ENCODE assay signal across 9 mouse cellular contexts in genomic region chr2:93142616-93143015, GRCm38 (mm10). TPM values are rescaled to one million over a fixed set of nuclear protein-coding genes. Genes with fewer than 3 reads are reported as not detected.
DNase-seq lines count a peak whose midpoint lies in the region; ATAC-seq lines count a peak whose summit lies in the region.
"Had no signal": no experiment of that assay in that cellular context is flagged by ENCODE, and none has a peak within 500 bp of the region (broad histone marks: within the 10 kb centered on the region; RNA-seq: fewer than 3 reads in every experiment).

No protein-coding gene starts in this region.

- no peaks in the 10 kb centered on the region for H3K9me3 ChIP-seq in midbrain, embryonic 10.5 days (replicated peaks)
- H3K9me3 ChIP-seq in midbrain, embryonic 16.5 days (replicated peaks; ENCODE audit: control insufficient read depth, low read length, poor library complexity, severe bottlenecking): no peaks in the 10 kb centered on the region
- H3K9me3 ChIP-seq: neural tube, embryonic 12.5 days had no signal

- no peak for ATAC-seq in midbrain, embryonic 16.5 days

- intact Hi-C loops in gastrocnemius, postnatal 14 days (cut with DNase I; ENCODE audit: low total_unique reads): no loop called here

- DNase-seq in midbrain, embryonic 10.5 days (ENCODE audit: low spot score): no peak
- DNase-seq in gastrocnemius, postnatal 14 days: peak; percentile 50
- peak; percentile 52 for DNase-seq in heart, postnatal 4 days
- DNase-seq in lung, postnatal 25 days (ENCODE audit: low spot score): peak; percentile 65
- DNase-seq in left cerebral cortex, adult 8-10 months (ENCODE audit: low spot score in 2 of 2): no peak
- no peak for DNase-seq in frontal cortex, adult 2 months (ENCODE audit: extremely low spot score in 1 of 2, low spot score in 1 of 2)

- H3K4me3 ChIP-seq in midbrain, embryonic 10.5 days: no peak overlapping the region
- no peak overlapping the region for H3K4me3 ChIP-seq in midbrain, embryonic 16.5 days (ENCODE audit: low read depth, low read length)
- H3K4me3 ChIP-seq: left cerebral cortex, adult 2 months; neural tube, embryonic 12.5 days had no signal

- 84% methylated on average over 7 of the region's 7 CpGs for WGBS in midbrain, embryonic 10.5 days
- WGBS in midbrain, embryonic 16.5 days: 72% methylated on average over 7 of the region's 7 CpGs

- no peak overlapping the region for H3K4me2 ChIP-seq in midbrain, embryonic 16.5 days (ENCODE audit: low read length)
- H3K4me2 ChIP-seq: neural tube, embryonic 12.5 days had no signal

- 0 out of 2 replicates have a peak overlapping the region, but pooled peaks have one; percentile 55 for H3K27ac ChIP-seq in midbrain, embryonic 10.5 days (replicated peaks)
- no peak overlapping the region for H3K27ac ChIP-seq in midbrain, embryonic 16.5 days (ENCODE audit: low read length)
- H3K27ac ChIP-seq: left cerebral cortex, adult 2 months; neural tube, embryonic 12.5 days had no signal

- peaks cover 22% of the 10 kb centered on the region for H3K4me1 ChIP-seq in midbrain, embryonic 10.5 days
- H3K4me1 ChIP-seq in midbrain, embryonic 16.5 days (ENCODE audit: control insufficient read depth, insufficient read depth, low read length): no peaks in the 10 kb centered on the region; the same call in 1 of the 2 replicates

- no peaks in the 10 kb centered on the region for H3K27me3 ChIP-seq in midbrain, embryonic 10.5 days (ENCODE audit: low read depth, poor library complexity, severe bottlenecking)
- no peaks in the 10 kb centered on the region for H3K27me3 ChIP-seq in midbrain, embryonic 16.5 days (ENCODE audit: control insufficient read depth, insufficient read depth, low read depth, low read length)
- H3K27me3 ChIP-seq: neural tube, embryonic 12.5 days had no signal

- H3K36me3 ChIP-seq in midbrain, embryonic 10.5 days: no peaks in the 10 kb centered on the region
- H3K36me3 ChIP-seq in midbrain, embryonic 16.5 days (ENCODE audit: control insufficient read depth, insufficient read depth, low read length): no peaks in the 10 kb centered on the region
- H3K36me3 ChIP-seq: neural tube, embryonic 12.5 days had no signal

- H3K9ac ChIP-seq in midbrain, embryonic 16.5 days (ENCODE audit: low read depth, low read length): no peak overlapping the region
- H3K9ac ChIP-seq: neural tube, embryonic 12.5 days had no signal

RNA-seq across cellular contexts. Expression of gene Trp53i11, which starts 44.7 kb away (rescaled TPM):
- 171 and 214 TPM in 2 replicates for polyA plus RNA-seq in midbrain, embryonic 10.5 days (2016; fragmentation: Nextera tagmentation; extraction: Ambion mirVana)
- polyA plus RNA-seq in midbrain, embryonic 16.5 days (2015; fragmentation: Nextera tagmentation; extraction: Ambion mirVana): 125 and 139 TPM in 2 replicates
- 10 to 100 TPM; 26.9 to 29.6 TPM for total RNA-seq in gastrocnemius, postnatal 14 days (2021)
- total RNA-seq in heart, postnatal 4 days (2021): 10 to 100 TPM; 79.0 to 82.5 TPM
- total RNA-seq in left cerebral cortex, adult 8-10 months (2022): 10 to 100 TPM; 78.5 to 91.8 (median 86.0) TPM
- polyA plus RNA-seq in frontal cortex, adult 2 months (2012; rRNA removed): 80.4 and 85.9 TPM in 2 replicates

Comparison
In these comparisons a context has a peak if more than half of its experiments do, and no peak if none do; other contexts are left out.
1. DNase-seq: peak in gastrocnemius, postnatal 14 days (single experiment), heart, postnatal 4 days (single experiment) and lung, postnatal 25 days (single experiment); none in midbrain, embryonic 10.5 days (single experiment), left cerebral cortex, adult 8-10 months (0 of 2) and frontal cortex, adult 2 months (0 of 2).